Mouse (Mus musculus): ENCODE data around the gene Whrn. TPM values are rescaled to one million over a fixed set of nuclear protein-coding genes. Genes with fewer than 3 reads are reported as not detected.
A peak's percentile ranks its signal among the peaks of the same experiment; 100 is the strongest.

The Whrn gene
- polyA plus RNA-seq, 1 experiment from 2014 or later = 4.2 TPM

- H3K9me3 ChIP-seq = no peaks in the 10 kb centered on the region
- DNase-seq (ENCODE audit: low spot score) = no peak
- peak overlapping the region; percentile 37; the same call in 1 of the 2 replicates for H3K27ac ChIP-seq (replicated peaks)
- H3K27me3 ChIP-seq (replicated peaks; ENCODE audit: low read depth, poor library complexity, severe bottlenecking) = no peaks in the 10 kb centered on the region
- peaks cover 21% of the 10 kb centered on the region; the same call in 1 of the 2 replicates for H3K36me3 ChIP-seq (replicated peaks)
- H3K4me3 ChIP-seq = no peak overlapping the region
- 91% methylated on average over 18 of the region's 18 CpGs for WGBS
- peaks cover 64% of the 10 kb centered on the region for H3K4me1 ChIP-seq
Measured at GRCm38 (mm10) chr4:63400541-63401306, 95.1 kb downstream of the Whrn start.

DNA sequence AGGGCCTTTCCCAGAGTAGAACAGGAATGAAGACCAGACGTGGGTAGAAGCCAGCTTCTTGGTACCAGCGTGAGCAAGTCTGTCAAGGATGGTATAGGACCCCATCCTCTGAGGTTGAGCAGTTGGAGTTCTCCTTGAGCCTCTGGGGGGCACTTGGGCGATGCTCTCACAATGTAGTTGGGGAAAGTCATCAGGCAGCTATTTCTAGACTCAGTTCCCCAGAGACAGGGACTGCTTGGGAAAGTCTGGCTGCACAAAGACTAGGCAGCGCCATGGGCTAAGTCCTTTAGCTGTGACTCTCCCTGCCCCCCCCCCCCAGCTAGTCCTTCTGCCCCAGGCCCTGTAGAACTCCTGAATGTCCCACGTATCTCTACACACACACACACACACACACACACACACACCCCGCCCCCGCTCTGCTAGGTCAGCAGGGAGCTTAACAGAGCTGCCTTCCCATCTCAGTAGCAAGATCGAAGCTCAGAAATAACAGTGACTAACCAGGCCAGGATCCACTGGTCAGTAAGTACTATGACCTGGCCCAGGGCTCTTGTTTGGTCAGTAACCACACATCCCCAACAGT lies 96.0 kb downstream of the Whrn start:
- Histone ChIP-seq H3K27ac (replicated peaks) (peak overlapping the region; percentile 65), H3K4me1 (peaks cover 55% of the 10 kb centered on the region), H3K4me3 (no peak overlapping the region), H3K27me3 (replicated peaks; ENCODE audit: low read depth, poor library complexity, severe bottlenecking) (no peaks in the 10 kb centered on the region), H3K36me3 (replicated peaks) (peaks cover 30% of the 10 kb centered on the region), H3K9me3 (no peaks in the 10 kb centered on the region)
- DNase-seq (ENCODE audit: low spot score) = no peak
- 59% methylated on average over 8 of the region's 8 CpGs for WGBS

GRCm38 (mm10) chr4:63398854-63399609 lies 96.8 kb downstream of the Whrn start:
- Histone ChIP-seq H3K27ac (replicated peaks) (peak overlapping the region; percentile 65), H3K36me3 (replicated peaks) (peaks cover 38% of the 10 kb centered on the region), H3K9me3 (no peaks in the 10 kb centered on the region), H3K4me1 (peaks cover 47% of the 10 kb centered on the region), H3K4me3 (no peak overlapping the region), H3K27me3 (replicated peaks; ENCODE audit: low read depth, poor library complexity, severe bottlenecking) (no peaks in the 10 kb centered on the region)
- DNase-seq (ENCODE audit: low spot score) = no peak
- WGBS = 65% methylated on average over 11 of the region's 11 CpGs

DNA sequence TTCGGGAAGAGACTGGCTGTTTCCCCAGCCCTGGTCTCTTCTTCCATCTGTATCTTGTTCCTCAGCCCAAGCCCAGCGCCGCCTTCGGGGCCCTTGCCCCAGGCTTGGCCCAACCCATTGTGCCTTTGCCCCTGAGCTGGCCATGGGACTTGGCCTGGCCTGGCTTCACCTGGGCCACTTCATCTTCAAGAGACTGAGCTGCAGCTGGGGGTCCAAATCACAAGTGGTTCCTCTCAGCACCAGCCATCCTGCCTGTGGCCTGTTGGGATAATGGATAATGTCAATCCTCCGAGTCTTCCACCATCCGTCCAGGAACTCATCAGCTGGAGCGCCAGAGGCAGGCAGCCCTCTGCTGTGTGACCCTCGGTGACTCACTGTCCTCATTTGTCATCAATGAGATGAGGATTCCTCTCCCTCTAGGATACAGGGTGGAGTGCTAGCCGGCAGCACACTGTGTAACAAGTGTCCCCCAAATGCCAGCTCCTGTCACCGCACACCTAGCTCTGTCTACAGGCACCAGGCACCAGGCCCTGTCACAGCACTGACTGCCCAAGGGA lies 97.7 kb downstream of the Whrn start:
- no peak overlapping the region for H3K4me3 ChIP-seq
- WGBS = 89% methylated on average over 10 of the region's 10 CpGs
- H3K27me3 ChIP-seq (replicated peaks; ENCODE audit: low read depth, poor library complexity, severe bottlenecking) = no peaks in the 10 kb centered on the region
- peaks cover 46% of the 10 kb centered on the region for H3K36me3 ChIP-seq (replicated peaks)
- H3K27ac ChIP-seq (replicated peaks) = peak overlapping the region; percentile 11; the same call in 1 of the 2 replicates
- H3K9me3 ChIP-seq = no peaks in the 10 kb centered on the region
- peaks cover 38% of the 10 kb centered on the region for H3K4me1 ChIP-seq
- no peak for DNase-seq (ENCODE audit: low spot score)

DNA sequence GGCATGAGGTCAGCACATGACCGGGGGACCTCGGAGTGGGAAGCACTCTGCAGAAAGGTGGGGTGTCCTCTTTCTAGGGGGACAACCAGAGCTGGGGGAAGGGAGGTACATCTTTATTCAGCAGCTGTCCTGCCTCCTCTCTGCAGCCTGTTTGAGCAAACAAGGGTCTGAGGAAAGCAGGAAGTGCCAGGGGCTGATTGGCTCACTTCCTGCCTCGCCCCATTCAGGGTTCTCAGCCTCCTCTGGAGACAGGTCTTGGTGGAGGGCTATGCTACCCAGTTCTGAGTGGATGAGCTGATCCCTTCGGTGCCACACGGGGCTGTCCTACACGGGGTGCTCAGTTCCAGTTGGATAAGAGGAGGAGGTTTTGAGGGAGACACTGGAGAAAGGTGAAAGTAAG lies 104.5 kb downstream of the Whrn start:
- H3K27ac ChIP-seq (replicated peaks) = peak overlapping the region; percentile 32; the same call in 1 of the 2 replicates
- peaks cover 28% of the 10 kb centered on the region for H3K4me1 ChIP-seq
- WGBS = 79% methylated on average over 6 of the region's 6 CpGs
- H3K4me3 ChIP-seq = no peak overlapping the region
- no peak for DNase-seq (ENCODE audit: low spot score)
- H3K27me3 ChIP-seq (replicated peaks; ENCODE audit: low read depth, poor library complexity, severe bottlenecking) = no peaks in the 10 kb centered on the region
- no peaks in the 10 kb centered on the region for H3K9me3 ChIP-seq
- H3K36me3 ChIP-seq (replicated peaks) = peaks cover 68% of the 10 kb centered on the region

- Histone ChIP-seq H3K27ac (replicated peaks) (peak overlapping the region; percentile 73; the same call in 1 of the 2 replicates), H3K27me3 (replicated peaks; ENCODE audit: low read depth, poor library complexity, severe bottlenecking) (no peaks in the 10 kb centered on the region), H3K9me3 (no peaks in the 10 kb centered on the region), H3K4me1 (peaks cover 28% of the 10 kb centered on the region), H3K4me3 (no peak overlapping the region), H3K36me3 (replicated peaks) (peaks cover 68% of the 10 kb centered on the region)
- DNase-seq (ENCODE audit: low spot score) = no peak
- WGBS = 59% methylated on average over 11 of the region's 11 CpGs
Measured at GRCm38 (mm10) chr4:63389887-63390528, 105.8 kb downstream of the Whrn start.

DNA sequence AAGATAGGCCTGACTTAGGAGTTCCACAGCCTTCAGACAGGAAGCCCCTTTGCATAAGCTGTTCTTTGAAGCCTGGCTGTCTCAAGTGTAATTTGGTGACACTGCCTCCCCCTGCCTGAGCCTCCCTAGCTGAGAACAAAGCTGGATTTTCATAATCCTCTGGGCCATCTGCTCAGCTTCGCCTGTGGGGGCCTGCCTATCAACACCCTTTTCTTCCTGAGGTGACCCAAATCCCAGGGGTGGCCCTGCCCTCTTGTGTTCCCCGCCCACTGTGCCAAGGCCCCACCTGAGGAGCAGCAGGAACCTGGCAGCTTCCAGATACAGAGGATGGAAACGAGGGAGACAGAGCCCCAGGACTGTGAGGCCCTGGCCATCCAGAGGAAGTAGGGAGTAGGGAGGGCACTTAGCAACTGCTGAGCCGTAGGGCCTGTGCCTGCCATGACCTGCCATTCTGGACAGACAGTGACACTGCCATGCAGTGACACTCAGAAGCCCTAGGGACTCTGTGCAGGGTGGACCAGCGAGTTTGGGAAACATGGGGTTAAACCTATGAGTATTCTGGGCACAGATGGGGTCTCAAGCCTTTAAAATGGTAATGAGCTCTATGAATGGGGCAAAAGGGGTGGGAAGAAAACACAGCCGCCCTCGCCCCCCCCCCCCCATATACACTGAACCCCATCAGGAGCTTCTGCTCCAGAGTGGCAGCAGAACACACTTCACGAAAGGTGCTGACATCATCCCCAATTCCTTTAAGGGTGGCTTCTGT lies 106.5 kb downstream of the Whrn start:
- peaks cover 28% of the 10 kb centered on the region for H3K4me1 ChIP-seq
- WGBS = 30% methylated on average over 8 of the region's 8 CpGs
- peak overlapping the region; percentile 73 for H3K27ac ChIP-seq (replicated peaks)
- no peaks in the 10 kb centered on the region for H3K27me3 ChIP-seq (replicated peaks; ENCODE audit: low read depth, poor library complexity, severe bottlenecking)
- DNase-seq (ENCODE audit: low spot score) = no peak
- peaks cover 61% of the 10 kb centered on the region for H3K36me3 ChIP-seq (replicated peaks)
- no peaks in the 10 kb centered on the region for H3K9me3 ChIP-seq
- no peak overlapping the region for H3K4me3 ChIP-seq

DNA sequence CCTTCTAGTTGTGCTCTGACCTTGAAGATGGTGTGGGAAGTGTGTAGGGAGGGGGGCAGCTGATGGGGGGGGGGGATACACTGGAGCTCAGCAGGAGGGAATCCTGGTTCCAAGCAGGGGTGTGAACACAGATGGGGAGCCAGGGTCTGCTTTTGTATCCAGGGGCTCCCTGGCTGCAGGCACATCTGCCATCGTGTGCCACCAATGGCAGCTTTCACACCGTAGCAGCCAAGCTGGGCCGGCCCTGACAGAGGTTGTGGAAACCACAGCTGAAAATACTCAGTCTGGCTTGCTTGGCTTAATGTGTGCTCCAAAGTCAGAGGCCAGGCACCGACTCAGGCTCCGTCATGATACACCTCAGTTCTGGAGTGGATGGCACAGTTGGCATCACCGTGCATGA lies 107.8 kb downstream of the Whrn start:
- Histone ChIP-seq H3K36me3 (replicated peaks) (peaks cover 62% of the 10 kb centered on the region), H3K27me3 (replicated peaks; ENCODE audit: low read depth, poor library complexity, severe bottlenecking) (no peaks in the 10 kb centered on the region)

GRCm38 (mm10) chr4:63385784-63386183 lies 110.0 kb downstream of the Whrn start:
- H3K9me3 ChIP-seq = no peaks in the 10 kb centered on the region
- WGBS = 91% methylated on average over 11 of the region's 11 CpGs
- peaks cover 62% of the 10 kb centered on the region for H3K36me3 ChIP-seq (replicated peaks)

More for the DNA sequence above, 107.8 kb downstream of the Whrn start:
- no peak overlapping the region for H3K27ac ChIP-seq (replicated peaks)
- no peak for DNase-seq (ENCODE audit: low spot score)
- no peaks in the 10 kb centered on the region for H3K9me3 ChIP-seq
- H3K4me3 ChIP-seq = no peak overlapping the region
- WGBS = 92% methylated on average over 6 of the region's 6 CpGs
- H3K4me1 ChIP-seq = peaks cover 28% of the 10 kb centered on the region

GRCm38 (mm10) chr4:63385253-63385652 lies 110.5 kb downstream of the Whrn start:
- WGBS = 95% methylated on average over 3 of the region's 3 CpGs

More at GRCm38 (mm10) chr4:63385784-63386183, 110.0 kb downstream of the Whrn start:
- no peak overlapping the region for H3K27ac ChIP-seq (replicated peaks)
- DNase-seq (ENCODE audit: low spot score) = no peak
- H3K4me1 ChIP-seq = peaks cover 16% of the 10 kb centered on the region
- H3K27me3 ChIP-seq (replicated peaks; ENCODE audit: low read depth, poor library complexity, severe bottlenecking) = no peaks in the 10 kb centered on the region
- H3K4me3 ChIP-seq = no peak overlapping the region

DNA sequence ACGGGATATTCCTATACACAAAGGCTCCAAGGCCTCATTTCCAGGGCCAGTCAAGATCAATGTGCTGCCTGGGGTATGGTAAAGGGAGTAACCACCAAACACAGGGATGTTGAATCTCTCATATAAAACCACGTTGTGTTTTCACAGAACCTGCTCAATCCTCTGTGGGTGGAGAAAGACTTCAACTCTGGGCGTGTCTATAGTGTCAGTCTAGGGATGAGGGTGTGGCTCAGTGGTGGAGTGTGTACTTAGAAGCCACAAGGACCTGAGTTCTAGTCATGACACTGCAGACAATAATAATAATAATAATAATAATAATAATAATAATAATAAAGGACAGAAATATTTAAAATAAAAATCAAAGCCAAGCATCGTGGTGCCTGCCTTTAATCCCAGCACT lies 111.5 kb downstream of the Whrn start:
- 94% methylated on average over 4 of the region's 4 CpGs for WGBS
- H3K4me1 ChIP-seq = peaks cover 5% of the 10 kb centered on the region
- no peaks in the 10 kb centered on the region for H3K27me3 ChIP-seq (replicated peaks; ENCODE audit: low read depth, poor library complexity, severe bottlenecking)
- no peak for DNase-seq (ENCODE audit: low spot score)
- H3K9me3 ChIP-seq = no peaks in the 10 kb centered on the region
- peaks cover 74% of the 10 kb centered on the region for H3K36me3 ChIP-seq (replicated peaks)
- H3K4me3 ChIP-seq = no peak overlapping the region
- H3K27ac ChIP-seq (replicated peaks) = no peak overlapping the region

More at GRCm38 (mm10) chr4:63385253-63385652, 110.5 kb downstream of the Whrn start:
- Histone ChIP-seq H3K27me3 (replicated peaks; ENCODE audit: low read depth, poor library complexity, severe bottlenecking) (no peaks in the 10 kb centered on the region), H3K4me3 (no peak overlapping the region), H3K9me3 (no peaks in the 10 kb centered on the region), H3K27ac (replicated peaks) (no peak overlapping the region), H3K4me1 (peaks cover 15% of the 10 kb centered on the region), H3K36me3 (replicated peaks) (peaks cover 64% of the 10 kb centered on the region)
- no peak for DNase-seq (ENCODE audit: low spot score)

Data from embryonic facial prominence, embryonic 10.5 days (tissue).